ENCODE assay signal across 8 mouse cellular contexts in genomic region chr11:12026638-12027037, GRCm38 (mm10). TPM values are rescaled to one million over a fixed set of nuclear protein-coding genes. Genes with fewer than 3 reads are reported as not detected.
A peak's percentile ranks its signal among the peaks of the same experiment; 100 is the strongest.
DNase-seq lines count a peak whose midpoint lies in the region; TF ChIP-seq lines count a peak whose summit lies in the region.

No protein-coding gene starts in this region.

- peaks cover 95% of the 10 kb centered on the region for H3K27me3 ChIP-seq in heart, embryonic 10.5 days (ENCODE audit: insufficient read depth, poor library complexity, severe bottlenecking)
- 0 out of 2 replicates have a peak, but pooled peaks cover 2% of the 10 kb centered on the region for H3K27me3 ChIP-seq in heart, adult 2 months (ENCODE audit: control insufficient read depth, insufficient read depth, low read length)

- TF ChIP-seq POLR2A in heart, adult 2 months (IDR thresholded peaks at IDR 0.05; ENCODE audit: insufficient read depth, low read depth, low read length), result no peak

- H3K4me3 ChIP-seq in heart, embryonic 10.5 days, result peak overlapping the region; percentile 42
- H3K4me3 ChIP-seq in heart, adult 2 months, result no peak overlapping the region

- TF ChIP-seq EP300 in heart, adult 2 months (IDR thresholded peaks at IDR 0.05; ENCODE audit: insufficient read depth, low read depth, low read length), result no peak

- DNase-seq in heart, embryonic 10.5 days (ENCODE audit: low spot score), result no peak
- DNase-seq in heart, adult 2 months, result no peak
- DNase-seq in cerebellum, adult 11-12 months, result peak; percentile 87
- DNase-seq in frontal cortex, postnatal 10 days (ENCODE audit: low spot score in 2 of 2), result peak; percentile 62 to 77
- DNase-seq in left cerebral cortex, adult 9 months (ENCODE audit: low spot score in 2 of 2), result peak; percentile 38 to 61
- DNase-seq in retina, embryonic 14.5 days (ENCODE audit: low spot score), result peak; percentile 39
- DNase-seq in adipocyte (ENCODE audit: low spot score), result no peak
- no peak for DNase-seq in spleen, adult 12 weeks (ENCODE audit: low spot score)

- H3K9me3 ChIP-seq in heart, embryonic 10.5 days, result peaks cover 17% of the 10 kb centered on the region

- WGBS in heart, embryonic 10.5 days, result 60% methylated on average over 17 of the region's 17 CpGs
- 61% methylated on average over 17 of the region's 17 CpGs for WGBS in heart, adult 2 months

- peaks cover 4% of the 10 kb centered on the region for H3K79me2 ChIP-seq in heart, adult 2 months (replicated peaks; ENCODE audit: control insufficient read depth, insufficient read depth, low read length)

- H3K4me1 ChIP-seq in heart, embryonic 10.5 days, result peaks cover 8% of the 10 kb centered on the region; the same call in 1 of the 2 replicates
- H3K4me1 ChIP-seq in heart, adult 2 months (ENCODE audit: control insufficient read depth, insufficient read depth, low read length), result no peaks in the 10 kb centered on the region

- H3K9ac ChIP-seq in heart, adult 2 months (ENCODE audit: low read depth, low read length), result no peak overlapping the region

- peaks cover 78% of the 10 kb centered on the region for H3K36me3 ChIP-seq in heart, embryonic 10.5 days
- no peaks in the 10 kb centered on the region for H3K36me3 ChIP-seq in heart, adult 2 months (ENCODE audit: control insufficient read depth, insufficient read depth, low read length)

- no peak for TF ChIP-seq CTCF in heart, adult 2 months (IDR thresholded peaks at IDR 0.05)

- H3K27ac ChIP-seq in heart, embryonic 10.5 days, result no peak overlapping the region
- H3K27ac ChIP-seq in heart, adult 2 months, result no peak overlapping the region

- intact Hi-C loops in heart, adult 2 months (cut with DNase I), result loop anchor here (5.0 kb wide), 1 partner anchor 34 kb away; no protein-coding TSS in a partner anchor

RNA-seq across cellular contexts. Expression of gene Grb10, which starts 11.8 kb away (rescaled TPM):
- polyA plus RNA-seq in heart, embryonic 10.5 days (2016; fragmentation: Nextera tagmentation; extraction: Ambion mirVana), result 654 and 797 TPM in 2 replicates
- total RNA-seq in heart, adult 2 months (2021), result 10 to 100 TPM; 65.1 to 66.2 TPM
- polyA plus RNA-seq in heart, adult 2 months (2012; rRNA removed), result 36.9 and 63.5 TPM in 2 replicates

Comparison
In these comparisons a context has a peak if more than half of its experiments do, and no peak if none do; other contexts are left out.
1. RNA of gene Grb10, which starts 11.8 kb away (polyA plus RNA-seq): 654 to 797 TPM in heart, embryonic 10.5 days; 36.9 to 63.5 TPM in heart, adult 2 months; every median in the first group is over 10 times any median in the second.
2. DNase-seq: peak in cerebellum, adult 11-12 months (single experiment), frontal cortex, postnatal 10 days (2 of 2), left cerebral cortex, adult 9 months (2 of 2) and retina, embryonic 14.5 days (single experiment); none in heart, embryonic 10.5 days (single experiment), heart, adult 2 months (0 of 2), adipocyte (single experiment) and spleen, adult 12 weeks (single experiment).